Mouse (Mus musculus): Measurements from ENCODE around the gene Hdgfl3. TPM values are rescaled to one million over a fixed set of nuclear protein-coding genes. Genes with fewer than 3 reads are reported as not detected.

Hdgfl3 gene
- polyA plus RNA-seq, 1 experiment from 2014 or later: 6.1 TPM

DNA sequence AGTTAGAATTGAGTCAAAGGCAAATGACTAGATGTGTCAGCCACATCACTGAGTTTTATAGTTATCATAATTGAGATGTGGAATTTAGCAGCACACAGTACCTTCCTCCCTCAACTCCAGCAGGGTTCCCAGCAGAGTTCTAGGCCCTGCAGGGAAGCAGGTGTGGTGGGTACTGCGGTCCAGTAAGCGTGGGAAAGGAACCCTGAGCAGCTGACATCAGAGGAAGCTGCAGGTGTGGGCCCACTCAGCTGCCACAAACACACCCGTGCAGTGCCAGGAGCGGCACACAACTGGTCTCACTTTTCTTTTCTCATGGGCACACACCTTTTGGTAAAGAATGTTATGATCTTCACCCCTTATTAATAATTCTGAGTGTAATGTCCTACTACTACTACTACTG is 53.5 kb downstream of the Hdgfl3 start:
- 79% methylated on average over 4 of the region's 4 CpGs for WGBS
- no peak for DNase-seq (ENCODE audit: low spot score)
- no peak overlapping the region for H3K9ac ChIP-seq (replicated peaks; ENCODE audit: low read depth)
- no peak overlapping the region for H3K4me3 ChIP-seq (ENCODE audit: low read depth, low read length)
- no peaks in the 10 kb centered on the region for H3K27me3 ChIP-seq (replicated peaks; ENCODE audit: insufficient read depth, low read length)
- ATAC-seq: no peak
- TF ChIP-seq EP300 (IDR thresholded peaks at IDR 0.05): no peak
- TF ChIP-seq CTCF (IDR thresholded peaks at IDR 0.05): no peak
- H3K27ac ChIP-seq (ENCODE audit: low read length): no peak overlapping the region
- no peaks in the 10 kb centered on the region for H3K4me1 ChIP-seq (ENCODE audit: insufficient read depth, low read depth, low read length)
- no peak overlapping the region for H3K4me2 ChIP-seq (replicated peaks; ENCODE audit: low read depth, low read length)
- H3K36me3 ChIP-seq (ENCODE audit: insufficient read depth, low read length): no peaks in the 10 kb centered on the region
- H3K9me3 ChIP-seq (ENCODE audit: low read length): no peaks in the 10 kb centered on the region

DNA sequence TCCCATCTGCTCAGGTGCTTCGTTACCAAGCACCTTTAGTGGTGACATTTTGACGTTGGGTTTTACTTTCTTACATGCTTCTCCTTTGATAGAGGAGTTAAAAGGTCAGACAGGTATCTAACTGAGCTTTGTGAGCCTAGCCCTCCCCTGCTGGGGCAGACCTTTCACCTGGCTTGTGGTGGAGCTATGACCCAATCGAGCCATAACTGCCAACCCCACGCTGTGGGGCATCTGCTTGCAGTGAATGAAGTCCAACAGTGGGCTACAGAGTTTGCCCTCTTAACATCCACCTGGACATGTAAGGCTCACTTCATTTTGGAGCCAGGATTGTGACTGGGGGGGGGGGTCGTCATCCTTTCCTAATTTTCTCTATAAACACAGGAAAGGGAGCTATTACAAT is 54.0 kb downstream of the Hdgfl3 start:
- TF ChIP-seq EP300 (IDR thresholded peaks at IDR 0.05) (no peak), CTCF (IDR thresholded peaks at IDR 0.05) (no peak)
- WGBS: 77% methylated on average over 5 of the region's 5 CpGs
- ATAC-seq (no peak), DNase-seq (ENCODE audit: low spot score) (no peak)
- Histone ChIP-seq H3K27me3 (replicated peaks; ENCODE audit: insufficient read depth, low read length) (no peaks in the 10 kb centered on the region), H3K4me3 (ENCODE audit: low read depth, low read length) (no peak overlapping the region), H3K9me3 (ENCODE audit: low read length) (no peaks in the 10 kb centered on the region), H3K36me3 (ENCODE audit: insufficient read depth, low read length) (no peaks in the 10 kb centered on the region), H3K9ac (replicated peaks; ENCODE audit: low read depth) (no peak overlapping the region), H3K4me2 (replicated peaks; ENCODE audit: low read depth, low read length) (no peak overlapping the region), H3K27ac (ENCODE audit: low read length) (no peak overlapping the region), H3K4me1 (ENCODE audit: insufficient read depth, low read depth, low read length) (no peaks in the 10 kb centered on the region)

DNA sequence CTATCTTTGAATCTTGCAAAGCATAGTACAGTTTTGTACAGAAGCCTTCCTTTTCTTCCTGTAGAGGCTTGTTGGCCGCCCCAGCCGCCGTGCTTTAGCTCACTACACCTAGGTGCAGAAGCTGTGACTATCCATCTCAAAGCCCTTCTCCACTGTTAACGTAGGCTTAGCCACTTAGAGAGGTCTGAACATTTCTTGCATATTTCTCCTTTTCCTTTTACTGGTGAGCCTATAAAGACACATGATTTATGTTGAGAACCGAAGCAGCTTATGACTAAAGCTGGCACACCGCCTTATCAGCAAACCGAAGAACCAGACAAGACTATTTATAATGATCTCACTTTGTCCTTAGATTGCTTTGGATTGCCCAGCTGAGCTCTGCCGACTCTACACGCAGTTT is 58.9 kb downstream of the Hdgfl3 start:
- no peak overlapping the region for H3K4me2 ChIP-seq (replicated peaks; ENCODE audit: low read depth, low read length)
- H3K36me3 ChIP-seq (ENCODE audit: insufficient read depth, low read length): no peaks in the 10 kb centered on the region
- DNase-seq (ENCODE audit: low spot score) (peak; percentile 40), ATAC-seq (peak; percentile 58)
- no peak overlapping the region for H3K27ac ChIP-seq (ENCODE audit: low read length)
- WGBS: 39% methylated on average over 9 of the region's 9 CpGs
- no peak overlapping the region for H3K9ac ChIP-seq (replicated peaks; ENCODE audit: low read depth)
- no peak for TF ChIP-seq CTCF (IDR thresholded peaks at IDR 0.05)
- no peak for TF ChIP-seq EP300 (IDR thresholded peaks at IDR 0.05)
- no peak overlapping the region for H3K4me3 ChIP-seq (ENCODE audit: low read depth, low read length)
- no peaks in the 10 kb centered on the region for H3K27me3 ChIP-seq (replicated peaks; ENCODE audit: insufficient read depth, low read length)
- H3K9me3 ChIP-seq (ENCODE audit: low read length): no peaks in the 10 kb centered on the region
- no peaks in the 10 kb centered on the region for H3K4me1 ChIP-seq (ENCODE audit: insufficient read depth, low read depth, low read length)

DNA sequence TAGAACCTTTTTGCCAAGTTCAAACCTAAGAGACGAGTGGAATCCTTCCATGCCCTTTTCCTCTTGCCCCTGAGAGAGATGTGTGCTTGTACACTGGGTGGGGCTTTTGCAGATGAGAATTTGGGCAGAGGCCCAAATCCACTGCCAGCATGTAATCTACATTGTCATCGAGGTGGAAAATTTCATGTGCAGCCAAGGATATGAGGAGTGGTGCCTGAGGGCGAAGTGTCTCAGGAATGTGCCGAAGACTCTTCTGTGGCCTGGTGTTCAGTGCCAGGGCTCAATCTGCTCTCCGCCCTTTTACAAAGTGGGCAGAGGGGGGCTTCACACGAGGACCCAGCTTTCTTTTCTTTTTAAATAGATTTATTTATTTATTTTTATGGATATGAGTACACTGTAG is 59.6 kb downstream of the Hdgfl3 start:
- DNase-seq (ENCODE audit: low spot score): peak; percentile 56
- peak; percentile 76 for ATAC-seq
- Histone ChIP-seq H3K4me3 (ENCODE audit: low read depth, low read length) (no peak overlapping the region), H3K4me2 (replicated peaks; ENCODE audit: low read depth, low read length) (no peak overlapping the region), H3K27me3 (replicated peaks; ENCODE audit: insufficient read depth, low read length) (no peaks in the 10 kb centered on the region), H3K36me3 (ENCODE audit: insufficient read depth, low read length) (no peaks in the 10 kb centered on the region), H3K9me3 (ENCODE audit: low read length) (no peaks in the 10 kb centered on the region), H3K27ac (ENCODE audit: low read length) (peak overlapping the region; percentile 11; the same call in 1 of the 2 replicates), H3K4me1 (ENCODE audit: insufficient read depth, low read depth, low read length) (no peaks in the 10 kb centered on the region), H3K9ac (replicated peaks; ENCODE audit: low read depth) (no peak overlapping the region)
- 44% methylated on average over 6 of the region's 6 CpGs for WGBS
- TF ChIP-seq EP300 (IDR thresholded peaks at IDR 0.05) (peak; percentile 63; the same call in 1 of the 2 replicates), CTCF (IDR thresholded peaks at IDR 0.05) (no peak)

DNA sequence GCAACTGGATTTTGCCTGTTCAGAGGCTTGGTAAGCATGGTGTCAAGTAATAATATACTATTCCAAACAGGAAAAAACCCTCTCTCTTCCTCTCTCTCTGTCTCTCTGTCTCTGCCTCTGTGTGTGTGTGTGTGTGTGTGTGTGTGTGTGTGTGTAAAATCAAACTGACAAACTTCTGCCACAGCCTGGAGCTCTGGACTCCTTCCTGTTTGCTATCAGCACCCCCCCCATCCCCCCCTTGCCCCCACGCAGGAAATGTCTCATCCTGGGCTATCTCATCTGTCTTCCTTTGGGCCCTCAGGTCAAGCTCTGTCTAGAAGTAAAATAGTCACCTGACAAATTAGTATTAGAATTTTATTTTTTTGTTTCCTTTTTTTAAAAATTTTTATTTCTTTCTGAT is 60.5 kb downstream of the Hdgfl3 start:
- whole genome bisulfite sequencing: 17% methylated on average over 1 of the region's 1 CpGs
- no peak for TF ChIP-seq CTCF (IDR thresholded peaks at IDR 0.05)
- TF ChIP-seq EP300 (IDR thresholded peaks at IDR 0.05): no peak
- Histone ChIP-seq H3K9ac (replicated peaks; ENCODE audit: low read depth) (no peak overlapping the region), H3K4me3 (ENCODE audit: low read depth, low read length) (no peak overlapping the region), H3K4me2 (replicated peaks; ENCODE audit: low read depth, low read length) (no peak overlapping the region), H3K4me1 (ENCODE audit: insufficient read depth, low read depth, low read length) (no peaks in the 10 kb centered on the region), H3K27me3 (replicated peaks; ENCODE audit: insufficient read depth, low read length) (no peaks in the 10 kb centered on the region), H3K27ac (ENCODE audit: low read length) (no peak overlapping the region), H3K36me3 (ENCODE audit: insufficient read depth, low read length) (no peaks in the 10 kb centered on the region), H3K9me3 (ENCODE audit: low read length) (no peaks in the 10 kb centered on the region)
- ATAC-seq: no peak
- DNase-seq (ENCODE audit: low spot score): no peak

DNA sequence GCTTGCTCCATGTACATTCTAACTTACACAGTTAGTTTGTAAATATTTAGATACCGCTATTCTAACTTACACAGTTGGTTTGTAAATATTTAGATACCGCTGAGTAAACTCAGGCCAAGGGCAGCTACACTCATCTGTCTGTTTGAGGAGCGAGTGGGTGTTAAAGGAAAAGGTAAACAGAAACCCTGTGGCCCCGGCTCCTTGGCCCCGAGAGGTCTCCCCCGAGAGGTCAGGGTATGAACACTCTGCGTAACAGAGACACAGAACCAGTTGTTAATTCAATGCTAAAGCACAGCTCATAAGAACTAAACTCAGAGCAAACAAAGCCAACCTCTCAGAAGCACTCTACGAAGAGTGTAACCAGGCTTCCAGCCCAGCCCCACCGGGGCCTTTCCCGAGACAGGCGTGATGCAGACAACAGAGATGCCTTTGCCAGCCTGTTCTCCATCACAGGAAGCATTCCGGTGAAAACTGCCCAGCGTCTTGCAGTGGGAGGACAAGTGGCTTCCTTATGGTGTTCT is 61.7 kb downstream of the Hdgfl3 start:
- ATAC-seq: peak; percentile 39

DNA sequence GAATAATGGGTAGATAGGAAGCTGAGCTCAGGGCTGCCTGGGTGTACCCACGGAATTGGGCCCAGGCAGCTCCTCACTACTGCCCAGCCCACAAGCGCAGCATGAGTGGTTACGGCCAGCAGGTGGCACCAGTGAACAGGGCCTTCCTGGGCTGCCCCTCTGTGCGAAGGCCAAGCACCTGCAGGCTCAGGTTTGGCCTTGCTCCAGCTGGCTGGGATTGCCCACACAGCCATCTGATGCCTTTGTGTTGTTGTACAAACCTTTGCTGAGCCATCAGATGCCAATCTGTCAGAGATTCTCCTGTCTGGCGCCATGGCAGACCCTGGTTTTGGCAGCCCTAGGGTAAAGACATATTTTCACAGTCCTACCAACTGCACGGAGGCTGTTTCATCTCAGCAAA is 66.1 kb downstream of the Hdgfl3 start:
- H3K27me3 ChIP-seq (replicated peaks; ENCODE audit: insufficient read depth, low read length): no peaks in the 10 kb centered on the region
- peak; percentile 84 for ATAC-seq
- no peak overlapping the region for H3K9ac ChIP-seq (replicated peaks; ENCODE audit: low read depth)
- no peak overlapping the region for H3K27ac ChIP-seq (ENCODE audit: low read length)
- DNase-seq (ENCODE audit: low spot score): peak; percentile 83
- no peaks in the 10 kb centered on the region for H3K36me3 ChIP-seq (ENCODE audit: insufficient read depth, low read length)
- TF ChIP-seq EP300 (IDR thresholded peaks at IDR 0.05): no peak
- peak; percentile 98 for TF ChIP-seq CTCF (IDR thresholded peaks at IDR 0.05)
- 23% methylated on average over 6 of the region's 6 CpGs for WGBS
- H3K4me3 ChIP-seq (ENCODE audit: low read depth, low read length): no peak overlapping the region
- no peak overlapping the region for H3K4me2 ChIP-seq (replicated peaks; ENCODE audit: low read depth, low read length)
- H3K9me3 ChIP-seq (ENCODE audit: low read length): no peaks in the 10 kb centered on the region
- H3K4me1 ChIP-seq (ENCODE audit: insufficient read depth, low read depth, low read length): no peaks in the 10 kb centered on the region

More for the DNA sequence above, 61.7 kb downstream of the Hdgfl3 start:
- Histone ChIP-seq H3K27me3 (replicated peaks; ENCODE audit: insufficient read depth, low read length) (no peaks in the 10 kb centered on the region), H3K4me2 (replicated peaks; ENCODE audit: low read depth, low read length) (no peak overlapping the region), H3K36me3 (ENCODE audit: insufficient read depth, low read length) (no peaks in the 10 kb centered on the region), H3K9ac (replicated peaks; ENCODE audit: low read depth) (no peak overlapping the region), H3K4me3 (ENCODE audit: low read depth, low read length) (no peak overlapping the region), H3K9me3 (ENCODE audit: low read length) (no peaks in the 10 kb centered on the region), H3K27ac (ENCODE audit: low read length) (no peak overlapping the region), H3K4me1 (ENCODE audit: insufficient read depth, low read depth, low read length) (no peaks in the 10 kb centered on the region)
- TF ChIP-seq CTCF (IDR thresholded peaks at IDR 0.05) (no peak), EP300 (IDR thresholded peaks at IDR 0.05) (0 out of 2 replicates have a peak, but pooled peaks have one; percentile 17)
- WGBS: 33% methylated on average over 13 of the region's 13 CpGs
- DNase-seq (ENCODE audit: low spot score): peak; percentile 24
